Mouse (Mus musculus): ENCODE results near the gene Polrmt. TPM values are rescaled to one million over a fixed set of nuclear protein-coding genes. Genes with fewer than 3 reads are reported as not detected.

The Polrmt gene
- 36.9 and 56.2 TPM in 2 replicates for total RNA-seq (2014; rRNA removed; ENCODE audit: low replicate concordance)
- polyA plus RNA-seq (2015; fragmentation: Nextera tagmentation; extraction: Ambion mirVana) = 25.1 and 26.3 TPM in 2 replicates

DNA sequence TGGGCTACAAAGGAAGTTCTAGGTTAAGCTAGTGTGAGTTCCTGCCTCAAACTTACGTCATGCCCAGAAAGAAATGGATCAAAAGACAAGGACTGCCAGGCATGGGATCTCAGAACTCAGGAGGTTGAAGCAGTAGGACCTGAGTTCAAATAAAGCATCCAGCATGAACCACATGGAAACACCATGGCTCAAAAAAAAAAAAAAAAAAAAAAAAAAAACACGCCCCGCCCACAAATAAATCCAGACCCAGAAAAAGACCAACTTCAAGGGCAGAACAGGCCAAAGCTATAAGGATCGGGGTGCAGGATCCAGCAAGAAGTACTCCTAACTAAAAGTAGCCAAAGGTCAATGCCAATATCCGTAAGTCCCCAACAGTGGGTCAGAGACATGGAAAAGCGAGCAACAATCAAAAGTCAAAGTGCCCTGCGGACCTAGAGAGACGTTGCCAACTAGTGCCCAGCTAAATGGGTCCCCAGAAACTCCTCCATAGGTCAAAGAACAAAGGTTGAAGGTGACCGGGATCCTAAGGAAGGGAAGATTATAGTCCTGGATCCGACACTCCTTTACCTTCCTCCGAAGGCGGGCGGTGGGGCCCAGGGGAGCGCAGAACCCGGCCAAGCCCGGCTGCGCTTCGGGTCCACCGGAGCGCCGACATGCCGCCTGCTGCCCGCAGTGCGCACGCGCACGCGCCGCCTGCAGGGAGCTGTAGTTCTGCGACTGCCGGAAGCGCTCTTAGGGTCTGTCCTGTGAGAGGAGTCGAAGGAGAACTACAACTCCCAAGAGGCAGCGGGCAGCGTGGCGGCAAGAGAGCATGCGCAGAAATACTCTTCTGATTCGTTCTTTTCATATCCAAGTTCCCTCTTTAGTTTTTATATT is at the start of gene Polrmt:
TSS of gene Polrmt (minus strand) at position 684 of the 876 bp plus-strand sequence.
- Histone ChIP-seq H3K4me3 (ENCODE audit: low read depth, low read length) (peak within 1 kb of the TSS; percentile 64), H3K4me2 (ENCODE audit: low read depth, low read length) (peak within 1 kb of the TSS; percentile 77), H3K9me3 (replicated peaks; ENCODE audit: control insufficient read depth, low read length) (no peaks in the 10 kb centered on the region), H3K4me1 (ENCODE audit: control insufficient read depth, insufficient read depth) (peaks cover 3% of the 10 kb centered on the region; the same call in 1 of the 2 replicates), H3K36me3 (replicated peaks; ENCODE audit: control insufficient read depth, insufficient read depth, low read length) (peaks cover 33% of the 10 kb centered on the region), H3K27me3 (ENCODE audit: control insufficient read depth, insufficient read depth, low read length) (no peaks in the 10 kb centered on the region), H3K27ac (ENCODE audit: low read depth) (no peak within 1 kb of the TSS), H3K9ac (replicated peaks; ENCODE audit: low read depth, low read length) (peak within 1 kb of the TSS; percentile 75)
- ATAC-seq (ENCODE audit: insufficient read depth, low read depth) = peak; percentile 98
- TF ChIP-seq CTCF (IDR thresholded peaks at IDR 0.05; ENCODE audit: low read depth) = peak; percentile 35
- TF ChIP-seq EP300 (IDR thresholded peaks at IDR 0.05; ENCODE audit: low read depth) = no peak
- peak; percentile 97 for DNase-seq (ENCODE audit: low spot score)
- 4% methylated on average over 38 of the region's 38 CpGs for WGBS

DNA sequence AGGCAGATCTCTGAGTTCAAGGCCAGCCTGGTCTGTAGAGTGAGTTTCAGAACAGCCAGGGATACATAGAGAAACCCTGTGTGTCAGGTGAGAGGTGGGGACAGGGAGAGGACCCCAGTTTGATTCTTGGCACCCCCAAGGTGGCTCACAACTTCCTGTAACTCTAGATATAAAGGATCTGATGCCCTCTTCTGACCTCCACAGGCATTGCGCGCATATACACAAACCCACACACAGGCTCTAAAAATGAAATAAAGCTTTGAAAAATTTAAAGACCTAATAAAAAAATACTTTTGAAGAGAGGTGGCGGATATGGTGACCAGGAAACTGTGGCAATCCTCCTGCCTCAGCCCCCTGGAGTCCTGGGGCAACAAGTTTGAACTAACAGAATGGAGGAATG is 49.5 kb upstream of the Polrmt start:
- TF ChIP-seq CTCF (IDR thresholded peaks at IDR 0.05; ENCODE audit: low read depth) = no peak
- no peak for TF ChIP-seq EP300 (IDR thresholded peaks at IDR 0.05; ENCODE audit: low read depth)
- 91% methylated on average over 3 of the region's 3 CpGs for WGBS
- no peaks in the 10 kb centered on the region for H3K36me3 ChIP-seq (replicated peaks; ENCODE audit: control insufficient read depth, insufficient read depth, low read length)
- ATAC-seq (ENCODE audit: insufficient read depth, low read depth) (no peak), DNase-seq (ENCODE audit: low spot score) (no peak)
- no peak overlapping the region for H3K27ac ChIP-seq (ENCODE audit: low read depth)
- no peak overlapping the region for H3K4me2 ChIP-seq (ENCODE audit: low read depth, low read length)
- H3K4me1 ChIP-seq (ENCODE audit: control insufficient read depth, insufficient read depth) = peaks cover 8% of the 10 kb centered on the region
- H3K4me3 ChIP-seq (ENCODE audit: low read depth, low read length) = no peak overlapping the region
- H3K27me3 ChIP-seq (ENCODE audit: control insufficient read depth, insufficient read depth, low read length) = no peaks in the 10 kb centered on the region
- no peak overlapping the region for H3K9ac ChIP-seq (replicated peaks; ENCODE audit: low read depth, low read length)
- H3K9me3 ChIP-seq (replicated peaks; ENCODE audit: control insufficient read depth, low read length) = no peaks in the 10 kb centered on the region

DNA sequence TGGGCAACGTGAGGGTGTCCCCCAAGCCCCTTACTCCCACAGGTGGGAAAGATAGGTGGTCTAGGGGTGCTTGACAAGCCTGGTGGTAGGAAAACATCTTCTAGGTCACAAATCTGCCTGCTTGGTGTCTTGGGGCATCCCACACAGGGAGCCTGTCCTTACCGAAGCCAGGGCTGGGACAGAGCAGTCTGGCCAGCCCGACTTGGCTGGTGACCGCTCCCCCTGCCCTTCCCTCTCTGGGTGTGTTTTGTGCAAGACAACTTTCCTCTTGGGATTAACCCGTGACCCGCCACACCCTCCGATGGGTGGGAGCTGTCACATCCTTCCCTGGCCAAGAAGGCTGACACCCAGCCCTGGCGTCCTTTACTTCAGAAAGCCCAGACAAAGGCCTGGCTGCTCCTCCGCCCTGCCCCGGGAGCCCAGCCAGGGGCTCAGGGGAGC is 48.1 kb upstream of the Polrmt start:
- Histone ChIP-seq H3K9me3 (replicated peaks; ENCODE audit: control insufficient read depth, low read length) (no peaks in the 10 kb centered on the region), H3K27ac (ENCODE audit: low read depth) (peak overlapping the region; percentile 83), H3K4me2 (ENCODE audit: low read depth, low read length) (peak overlapping the region; percentile 93), H3K36me3 (replicated peaks; ENCODE audit: control insufficient read depth, insufficient read depth, low read length) (no peaks in the 10 kb centered on the region), H3K9ac (replicated peaks; ENCODE audit: low read depth, low read length) (peak overlapping the region; percentile 81), H3K27me3 (ENCODE audit: control insufficient read depth, insufficient read depth, low read length) (no peaks in the 10 kb centered on the region), H3K4me1 (ENCODE audit: control insufficient read depth, insufficient read depth) (peaks cover 8% of the 10 kb centered on the region), H3K4me3 (ENCODE audit: low read depth, low read length) (peak overlapping the region; percentile 85)
- DNase-seq (ENCODE audit: low spot score) = no peak
- WGBS = 18% methylated on average over 10 of the region's 10 CpGs
- TF ChIP-seq CTCF (IDR thresholded peaks at IDR 0.05; ENCODE audit: low read depth) (no peak), EP300 (IDR thresholded peaks at IDR 0.05; ENCODE audit: low read depth) (peak; percentile 63)
- ATAC-seq (ENCODE audit: insufficient read depth, low read depth) = peak; percentile 75

DNA sequence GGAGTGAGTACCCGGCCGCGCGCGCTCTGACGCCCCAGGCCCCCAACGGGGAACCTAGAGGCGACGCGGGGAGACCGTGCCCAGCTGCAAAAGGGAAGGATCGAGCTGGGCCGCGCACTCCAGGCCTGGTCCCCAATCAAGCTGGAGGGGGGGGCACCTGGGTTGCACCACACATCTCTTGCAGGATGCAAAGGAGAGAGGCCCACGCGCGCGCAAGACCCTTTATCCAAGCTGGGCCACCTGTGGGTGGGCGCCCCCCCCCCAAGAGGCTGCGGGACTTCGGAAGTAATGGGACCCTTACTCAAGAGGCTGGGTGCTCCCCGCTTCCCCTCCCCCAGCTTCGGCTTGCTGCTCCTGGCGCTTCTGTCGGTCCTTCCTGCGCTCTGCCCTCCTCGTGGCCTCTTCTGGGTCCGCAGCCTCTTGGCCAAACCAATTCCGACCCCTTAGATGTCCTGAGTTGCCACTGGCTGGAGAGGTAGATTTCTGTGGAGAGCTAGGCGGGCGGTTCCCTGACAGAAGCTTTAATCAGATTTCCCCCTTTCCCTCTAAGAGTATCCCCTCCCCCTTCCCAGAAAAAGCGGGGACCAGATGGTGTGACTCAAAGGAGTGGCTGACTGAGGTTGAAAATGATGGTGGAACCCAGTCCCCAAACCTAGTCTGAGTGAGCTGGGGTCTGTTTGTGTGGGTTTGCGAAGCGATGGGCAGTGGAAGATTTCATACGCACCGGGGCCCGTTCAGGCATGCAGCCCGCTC is 47.5 kb upstream of the Polrmt start:
- no peak for DNase-seq (ENCODE audit: low spot score)
- peaks cover 8% of the 10 kb centered on the region for H3K4me1 ChIP-seq (ENCODE audit: control insufficient read depth, insufficient read depth)
- H3K4me3 ChIP-seq (ENCODE audit: low read depth, low read length) = peak overlapping the region; percentile 85
- ATAC-seq (ENCODE audit: insufficient read depth, low read depth) = peak; percentile 15; the same call in 1 of the 2 replicates
- peak overlapping the region; percentile 83 for H3K27ac ChIP-seq (ENCODE audit: low read depth)
- TF ChIP-seq CTCF (IDR thresholded peaks at IDR 0.05; ENCODE audit: low read depth) = no peak
- TF ChIP-seq EP300 (IDR thresholded peaks at IDR 0.05; ENCODE audit: low read depth) = no peak
- WGBS = 6% methylated on average over 37 of the region's 38 CpGs
- H3K36me3 ChIP-seq (replicated peaks; ENCODE audit: control insufficient read depth, insufficient read depth, low read length) = no peaks in the 10 kb centered on the region
- H3K9me3 ChIP-seq (replicated peaks; ENCODE audit: control insufficient read depth, low read length) = no peaks in the 10 kb centered on the region
- peak overlapping the region; percentile 93 for H3K4me2 ChIP-seq (ENCODE audit: low read depth, low read length)
- peak overlapping the region; percentile 81 for H3K9ac ChIP-seq (replicated peaks; ENCODE audit: low read depth, low read length)
- no peaks in the 10 kb centered on the region for H3K27me3 ChIP-seq (ENCODE audit: control insufficient read depth, insufficient read depth, low read length)

DNA sequence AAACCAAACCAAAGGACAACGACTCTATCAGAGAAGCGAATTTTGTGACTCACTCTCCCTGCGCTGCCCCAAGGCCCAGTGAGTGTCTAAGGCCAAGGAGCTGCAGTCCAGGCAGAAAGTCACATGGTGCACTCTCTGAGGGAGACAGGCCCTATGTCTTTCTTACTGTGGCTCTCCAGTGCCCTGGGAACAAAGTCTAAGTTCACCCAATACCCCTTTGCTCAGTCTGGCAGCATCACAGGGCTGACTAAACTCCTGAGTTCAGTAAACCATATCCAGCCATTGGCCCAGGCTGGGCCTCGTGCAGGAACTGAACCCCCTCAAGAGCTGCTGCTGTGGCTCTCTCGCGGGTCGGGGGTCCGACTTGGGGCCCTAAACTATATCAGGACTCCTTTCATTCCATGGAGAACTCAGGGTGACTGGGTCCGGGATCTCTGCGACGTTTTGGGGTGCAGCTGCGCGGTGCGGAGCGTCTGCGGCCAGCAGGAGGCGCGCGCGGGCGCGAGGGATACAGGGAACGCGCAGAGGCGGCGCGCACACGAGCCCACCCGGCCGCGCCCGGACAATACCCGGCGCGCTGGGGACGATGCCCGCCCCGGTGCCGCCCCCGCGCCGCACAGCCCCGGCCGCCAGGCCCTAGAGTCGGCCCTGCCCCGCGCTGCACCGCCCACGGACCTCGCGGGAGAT is 46.8 kb upstream of the Polrmt start, which contains the start of gene Palm:
TSS of gene Palm (plus strand) at position 522 of the 687 bp plus-strand sequence.
- Histone ChIP-seq H3K4me2 (ENCODE audit: low read depth, low read length) (peak within 1 kb of the TSS; percentile 93), H3K27me3 (ENCODE audit: control insufficient read depth, insufficient read depth, low read length) (no peaks in the 10 kb centered on the region), H3K4me1 (ENCODE audit: control insufficient read depth, insufficient read depth) (peaks cover 8% of the 10 kb centered on the region), H3K9me3 (replicated peaks; ENCODE audit: control insufficient read depth, low read length) (no peaks in the 10 kb centered on the region), H3K9ac (replicated peaks; ENCODE audit: low read depth, low read length) (peak within 1 kb of the TSS; percentile 81), H3K4me3 (ENCODE audit: low read depth, low read length) (peak within 1 kb of the TSS; percentile 85), H3K36me3 (replicated peaks; ENCODE audit: control insufficient read depth, insufficient read depth, low read length) (no peaks in the 10 kb centered on the region), H3K27ac (ENCODE audit: low read depth) (peak within 1 kb of the TSS; percentile 83)
- ATAC-seq (ENCODE audit: insufficient read depth, low read depth) (peak; percentile 59), DNase-seq (ENCODE audit: low spot score) (no peak)
- no peak for TF ChIP-seq EP300 (IDR thresholded peaks at IDR 0.05; ENCODE audit: low read depth)
- TF ChIP-seq CTCF (IDR thresholded peaks at IDR 0.05; ENCODE audit: low read depth) = peak; percentile 66
- 5% methylated on average over 46 of the region's 51 CpGs for WGBS
